Comparison of ENCODE assay signal across 17 mouse cellular contexts in genomic region chr2:57672007-57672643, GRCm38 (mm10).
DNase-seq lines count a peak whose midpoint lies in the region; ATAC-seq and TF ChIP-seq lines count a peak whose summit lies in the region.
"Had no signal": no experiment of that assay in that cellular context is flagged by ENCODE, and none has a peak within 500 bp of the region (broad histone marks: within the 10 kb centered on the region; RNA-seq: fewer than 3 reads in every experiment).

No protein-coding gene starts in this region.

- no peak for ATAC-seq in limb, embryonic 14.5 days (ENCODE audit: low FRiP score, low read depth)
- peak; percentile 89 for ATAC-seq in cerebellum, adult (ENCODE audit: insufficient number of reproducible peaks, low FRiP score, low TSS enrichment)
- ATAC-seq in hindbrain, postnatal 0 days, result peak; percentile 85
- ATAC-seq: CD4-positive, CD25-positive, alpha-beta regulatory T cell, adult 4 months; intestine, embryonic 16.5 days had no signal

- H3K36me3 ChIP-seq in limb, embryonic 14.5 days (ENCODE audit: control insufficient read depth, insufficient read depth, low read length), result no peaks in the 10 kb centered on the region
- H3K36me3 ChIP-seq in limb, embryonic 10.5 days, result no peaks in the 10 kb centered on the region
- H3K36me3 ChIP-seq in hindbrain, postnatal 0 days (ENCODE audit: insufficient read depth, low read length), result no peaks in the 10 kb centered on the region
- H3K36me3 ChIP-seq: neural tube, embryonic 13.5 days had no signal

- TF ChIP-seq POLR2A in limb, embryonic 14.5 days (IDR thresholded peaks at IDR 0.05; ENCODE audit: borderline replicate concordance, extremely low read depth, insufficient read depth, insufficient read length), result no peak

- peak; percentile 8; the same call in 1 of the 2 replicates for TF ChIP-seq CTCF in hindbrain, postnatal 0 days (IDR thresholded peaks at IDR 0.05; ENCODE audit: low read depth)

- H3K4me2 ChIP-seq in limb, embryonic 14.5 days (replicated peaks; ENCODE audit: low read depth, low read length, severe bottlenecking), result no peak overlapping the region
- no peak overlapping the region for H3K4me2 ChIP-seq in hindbrain, postnatal 0 days (ENCODE audit: low read depth, low read length)
- H3K4me2 ChIP-seq: neural tube, embryonic 13.5 days had no signal

- no peaks in the 10 kb centered on the region for H3K27me3 ChIP-seq in limb, embryonic 14.5 days (ENCODE audit: control insufficient read depth, insufficient read depth, low read length)
- H3K27me3 ChIP-seq in limb, embryonic 10.5 days (ENCODE audit: low read depth, poor library complexity, severe bottlenecking), result no peaks in the 10 kb centered on the region
- H3K27me3 ChIP-seq in hindbrain, postnatal 0 days (ENCODE audit: insufficient read depth, low read length), result no peaks in the 10 kb centered on the region
- H3K27me3 ChIP-seq: neural tube, embryonic 13.5 days had no signal

- H3K4me1 ChIP-seq in limb, embryonic 14.5 days (ENCODE audit: control insufficient read depth, insufficient read depth, low read length), result no peaks in the 10 kb centered on the region
- no peaks in the 10 kb centered on the region for H3K4me1 ChIP-seq in limb, embryonic 10.5 days
- H3K4me1 ChIP-seq in hindbrain, postnatal 0 days (ENCODE audit: insufficient read depth, low read length), result no peaks in the 10 kb centered on the region

- no peak overlapping the region for H3K4me3 ChIP-seq in limb, embryonic 14.5 days (replicated peaks; ENCODE audit: low read length)
- H3K4me3 ChIP-seq in limb, embryonic 10.5 days, result no peak overlapping the region
- no peak overlapping the region for H3K4me3 ChIP-seq in hindbrain, postnatal 0 days (ENCODE audit: low read length)
- H3K4me3 ChIP-seq: heart, adult 2 months; neural tube, embryonic 13.5 days had no signal

- no peaks in the 10 kb centered on the region for H3K9me3 ChIP-seq in limb, embryonic 14.5 days (ENCODE audit: control insufficient read depth, low read length)
- H3K9me3 ChIP-seq in limb, embryonic 10.5 days (replicated peaks), result no peaks in the 10 kb centered on the region
- no peaks in the 10 kb centered on the region for H3K9me3 ChIP-seq in hindbrain, postnatal 0 days (ENCODE audit: low read length)
- H3K9me3 ChIP-seq: neural tube, embryonic 13.5 days had no signal

- no peak overlapping the region for H3K27ac ChIP-seq in limb, embryonic 14.5 days (replicated peaks; ENCODE audit: low read depth, low read length)
- H3K27ac ChIP-seq in limb, embryonic 10.5 days, result no peak overlapping the region
- H3K27ac ChIP-seq in hindbrain, postnatal 0 days, result no peak overlapping the region
- H3K27ac ChIP-seq: heart, adult 2 months; neural tube, embryonic 13.5 days; stomach, postnatal 0 days had no signal

- DNase-seq in limb, embryonic 14.5 days (ENCODE audit: low spot score), result peak; percentile 28
- DNase-seq in limb, embryonic 10.5 days (ENCODE audit: low spot score), result no peak
- DNase-seq in cerebellum, postnatal 10 days, result peak; percentile 83 to 84
- peak; percentile 79 for DNase-seq in hindbrain, postnatal 0 days (ENCODE audit: low spot score)
- DNase-seq in embryo, embryonic 10 days (ENCODE audit: low spot score), result no peak
- no peak for DNase-seq in heart, adult 8-10 months (ENCODE audit: low spot score)
- DNase-seq: heart, adult 2 months; heart, postnatal 14 days; kidney, postnatal 36 days; right cerebral cortex, adult 18-20 months; spleen, adult 18-20 months; thymus, postnatal 4 days had no signal

- H3K9ac ChIP-seq in limb, embryonic 14.5 days (ENCODE audit: low read depth, low read length, severe bottlenecking), result no peak overlapping the region
- H3K9ac ChIP-seq in hindbrain, postnatal 0 days (replicated peaks; ENCODE audit: low read length), result no peak overlapping the region
- H3K9ac ChIP-seq: neural tube, embryonic 13.5 days had no signal

- 36% methylated on average over 3 of the region's 3 CpGs for WGBS in limb, embryonic 14.5 days
- 84% methylated on average over 3 of the region's 3 CpGs for WGBS in limb, embryonic 10.5 days
- WGBS in hindbrain, postnatal 0 days, result 36% methylated on average over 3 of the region's 3 CpGs

Comparison
In these comparisons a context has a peak if more than half of its experiments do, and no peak if none do; other contexts are left out.
1. DNase-seq: peak in limb, embryonic 14.5 days (single experiment), cerebellum, postnatal 10 days (2 of 2) and hindbrain, postnatal 0 days (single experiment); none in limb, embryonic 10.5 days (single experiment), embryo, embryonic 10 days (single experiment) and heart, adult 8-10 months (single experiment).